Mouse (Mus musculus) inflammation-experienced regulatory T-cells, adult 6 months (primary cell): ENCODE measurements around the gene Pabpn1l. TPM values are rescaled to one million over a fixed set of nuclear protein-coding genes. Genes with fewer than 3 reads are reported as not detected.
"Not testable (repeated sequence)": the region's sequence is repeated elsewhere in the genome, so short reads cannot be mapped to it uniquely, and the experiment has no call there.

Experiments
- ATAC-seq: one replicate; pipeline ENCODE4 v1.8.0; 2017
- polyA plus RNA-seq, 3 experiments: library from polyadenylated mRNA; unstranded; fragments of 100-300 nt; shearing (Covaris generic); gene quantifications; one replicate each; pipeline ENCODE4 v1.2.1; 2017

Gene Pabpn1l
- polyA plus RNA-seq, 3 experiments from 2014 or later, result not detected

- ATAC-seq, result no peak
Measured at GRCm38 (mm10) chr8:122646337-122646736, 23.8 kb upstream of the Pabpn1l start.

- no peak for ATAC-seq
Measured at GRCm38 (mm10) chr8:122644175-122644954, 21.8 kb upstream of the Pabpn1l start.

GRCm38 (mm10) chr8:122642071-122642470 is 19.5 kb upstream of the Pabpn1l start:
- ATAC-seq, result no peak

- ATAC-seq, result no peak
Measured at GRCm38 (mm10) chr8:122641406-122641805, 18.9 kb upstream of the Pabpn1l start.

- ATAC-seq, result no peak
Measured at GRCm38 (mm10) chr8:122640825-122641224, 18.3 kb upstream of the Pabpn1l start.

GRCm38 (mm10) chr8:122639521-122640248 is 17.1 kb upstream of the Pabpn1l start:
- ATAC-seq, result no peak

GRCm38 (mm10) chr8:122638601-122639000 is 16.1 kb upstream of the Pabpn1l start:
- ATAC-seq, result no peak

GRCm38 (mm10) chr8:122637230-122637629 is 14.7 kb upstream of the Pabpn1l start:
- no peak for ATAC-seq

GRCm38 (mm10) chr8:122636803-122637175 is 14.2 kb upstream of the Pabpn1l start:
- ATAC-seq, result no peak

- no peak for ATAC-seq
Measured at GRCm38 (mm10) chr8:122635878-122636802, 13.6 kb upstream of the Pabpn1l start.

GRCm38 (mm10) chr8:122633205-122633604 is 10.7 kb upstream of the Pabpn1l start:
- ATAC-seq, result no peak

- ATAC-seq, result not testable (repeated sequence)
Measured at GRCm38 (mm10) chr8:122632134-122632533, 9.6 kb upstream of the Pabpn1l start.

- ATAC-seq, result no peak
Measured at GRCm38 (mm10) chr8:122630696-122631095, 8.2 kb upstream of the Pabpn1l start.

GRCm38 (mm10) chr8:122629388-122629787 is 6.8 kb upstream of the Pabpn1l start:
- ATAC-seq, result no peak

- no peak for ATAC-seq
Measured at GRCm38 (mm10) chr8:122626896-122627295, 4.4 kb upstream of the Pabpn1l start.

- ATAC-seq, result no peak
Measured at GRCm38 (mm10) chr8:122625811-122626210, 3.3 kb upstream of the Pabpn1l start.

- no peak for ATAC-seq
Measured at GRCm38 (mm10) chr8:122624653-122625052, 2.1 kb upstream of the Pabpn1l start.

GRCm38 (mm10) chr8:122623844-122624642 is 1.5 kb upstream of the Pabpn1l start:
- no peak for ATAC-seq

- ATAC-seq, result no peak
Measured at GRCm38 (mm10) chr8:122620446-122620845, 2.1 kb downstream of the Pabpn1l start.

GRCm38 (mm10) chr8:122618660-122619378 is 3.7 kb downstream of the Pabpn1l start:
- no peak for ATAC-seq

- ATAC-seq, result peak; percentile 58
Measured at GRCm38 (mm10) chr8:122617947-122618546, 4.5 kb downstream of the Pabpn1l start.
